Mouse (Mus musculus): ENCODE data around the gene Il17f. TPM values are rescaled to one million over a fixed set of nuclear protein-coding genes. Genes with fewer than 3 reads are reported as not detected.

Gene Il17f
- polyA plus RNA-seq, 2 experiments = 0.10 TPM; not detected in 1

DNA sequence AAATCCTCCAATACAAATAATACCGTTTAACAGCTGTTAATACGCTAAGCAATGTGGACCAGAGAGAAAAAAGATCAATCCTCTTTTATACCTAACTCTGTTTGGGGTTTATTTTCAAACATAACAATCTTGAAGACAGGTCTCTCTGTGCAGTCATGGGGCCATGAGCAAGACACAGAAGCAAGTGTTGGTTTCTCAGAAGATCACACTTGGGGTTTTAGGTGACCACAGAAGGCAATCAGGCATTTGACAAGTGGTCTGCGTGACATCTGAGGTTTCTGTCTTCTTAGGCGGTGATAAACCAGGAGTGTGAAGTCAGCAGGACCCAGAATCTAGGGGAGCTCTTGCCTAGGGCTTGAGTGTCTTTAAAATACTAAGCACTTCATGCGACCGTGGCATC is 23.9 kb downstream of the Il17f start:
- Histone ChIP-seq H3K27me3 (ENCODE audit: control insufficient read depth, insufficient read depth, low read length) (no peaks in the 10 kb centered on the region), H3K4me2 (ENCODE audit: low read depth) (no peak overlapping the region), H3K36me3 (replicated peaks; ENCODE audit: control insufficient read depth, insufficient read depth, low read depth) (no peaks in the 10 kb centered on the region), H3K27ac (no peak overlapping the region), H3K9me3 (ENCODE audit: control insufficient read depth, low read length) (no peaks in the 10 kb centered on the region), H3K4me3 (ENCODE audit: insufficient read depth in 1 of 2, low read depth in 2 of 2, low read length in 2 of 2) (no peak overlapping the region), H3K4me1 (replicated peaks; ENCODE audit: control insufficient read depth in 2 of 2, insufficient read depth in 2 of 2, low read length in 1 of 2) (no peaks in the 10 kb centered on the region), H3K9ac (replicated peaks) (no peak overlapping the region)
- TF ChIP-seq EP300 (IDR thresholded peaks at IDR 0.05; ENCODE audit: low read depth) (no peak), CTCF (IDR thresholded peaks at IDR 0.05; ENCODE audit: low read depth) (no peak)
- ATAC-seq (ENCODE audit: insufficient read depth) (no peak), DNase-seq (ENCODE audit: low read depth in 3 of 3, low spot score in 3 of 3) (no peak)
- 45% methylated on average over 6 of the region's 6 CpGs for WGBS (ENCODE audit: insufficient replicate concordance)

DNA sequence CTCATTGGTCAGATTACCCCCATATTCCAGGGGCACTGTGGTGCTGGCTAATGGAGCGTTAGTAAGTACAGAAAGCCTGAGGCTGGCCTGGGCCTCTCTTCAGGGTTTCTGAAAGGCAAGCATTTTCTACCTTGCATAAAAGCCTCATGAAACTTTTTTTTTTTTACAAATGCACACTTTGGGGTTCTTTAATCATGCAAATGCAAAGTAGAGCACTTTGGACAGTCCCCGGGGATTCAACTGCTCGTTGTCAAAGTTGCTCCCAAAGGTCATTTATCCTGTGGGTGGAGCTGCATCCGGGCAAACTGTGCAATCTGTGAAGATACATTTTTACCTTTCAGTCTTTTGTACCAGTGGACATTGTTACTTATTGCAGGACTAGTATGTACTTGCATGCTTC is 29.0 kb downstream of the Il17f start:
- H3K4me2 ChIP-seq (ENCODE audit: low read depth) = no peak overlapping the region
- H3K27me3 ChIP-seq (ENCODE audit: control insufficient read depth, insufficient read depth, low read length) = no peaks in the 10 kb centered on the region
- DNase-seq (ENCODE audit: low read depth in 3 of 3, low spot score in 3 of 3) = no peak
- no peak overlapping the region for H3K9ac ChIP-seq (replicated peaks)
- no peaks in the 10 kb centered on the region for H3K36me3 ChIP-seq (replicated peaks; ENCODE audit: control insufficient read depth, insufficient read depth, low read depth)
- no peaks in the 10 kb centered on the region for H3K4me1 ChIP-seq (replicated peaks; ENCODE audit: control insufficient read depth in 2 of 2, insufficient read depth in 2 of 2, low read length in 1 of 2)
- no peak overlapping the region for H3K4me3 ChIP-seq (ENCODE audit: insufficient read depth in 1 of 2, low read depth in 2 of 2, low read length in 2 of 2)
- TF ChIP-seq EP300 (IDR thresholded peaks at IDR 0.05; ENCODE audit: low read depth) (no peak), CTCF (IDR thresholded peaks at IDR 0.05; ENCODE audit: low read depth) (no peak)
- ATAC-seq (ENCODE audit: insufficient read depth) = no peak
- no peak overlapping the region for H3K27ac ChIP-seq
- H3K9me3 ChIP-seq (ENCODE audit: control insufficient read depth, low read length) = no peaks in the 10 kb centered on the region
- 67% methylated on average over 4 of the region's 4 CpGs for WGBS (ENCODE audit: insufficient replicate concordance)

DNA sequence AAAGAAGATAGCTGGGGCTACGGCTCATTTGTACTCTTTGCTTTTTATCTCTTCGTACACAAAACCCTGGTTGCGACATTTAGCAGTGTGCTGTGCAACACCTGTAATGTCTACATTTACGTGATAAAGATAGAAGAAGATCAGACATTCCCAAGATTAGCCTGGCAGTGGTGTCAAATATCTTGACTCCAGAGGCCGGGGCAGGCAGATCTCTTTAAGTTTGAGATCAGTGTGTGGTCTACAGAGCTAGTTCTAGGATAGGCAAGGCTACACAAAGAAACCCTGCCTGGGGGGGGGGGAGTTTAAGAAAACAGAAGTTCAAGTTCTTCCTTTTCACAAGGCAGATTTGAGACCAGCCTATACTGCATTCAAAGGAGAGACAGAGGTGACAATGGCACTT is 30.1 kb downstream of the Il17f start:
- TF ChIP-seq CTCF (IDR thresholded peaks at IDR 0.05; ENCODE audit: low read depth) = no peak
- no peak for TF ChIP-seq EP300 (IDR thresholded peaks at IDR 0.05; ENCODE audit: low read depth)
- H3K9me3 ChIP-seq (ENCODE audit: control insufficient read depth, low read length) = no peaks in the 10 kb centered on the region
- ATAC-seq (ENCODE audit: insufficient read depth) (no peak), DNase-seq (ENCODE audit: low read depth in 3 of 3, low spot score in 3 of 3) (no peak)
- no peaks in the 10 kb centered on the region for H3K27me3 ChIP-seq (ENCODE audit: control insufficient read depth, insufficient read depth, low read length)
- H3K4me3 ChIP-seq (ENCODE audit: insufficient read depth in 1 of 2, low read depth in 2 of 2, low read length in 2 of 2) = no peak overlapping the region
- no peak overlapping the region for H3K9ac ChIP-seq (replicated peaks)
- no peaks in the 10 kb centered on the region for H3K4me1 ChIP-seq (replicated peaks; ENCODE audit: control insufficient read depth in 2 of 2, insufficient read depth in 2 of 2, low read length in 1 of 2)
- no peak overlapping the region for H3K4me2 ChIP-seq (ENCODE audit: low read depth)
- no peaks in the 10 kb centered on the region for H3K36me3 ChIP-seq (replicated peaks; ENCODE audit: control insufficient read depth, insufficient read depth, low read depth)
- H3K27ac ChIP-seq = no peak overlapping the region
- WGBS (ENCODE audit: insufficient replicate concordance) = 63% methylated on average over 5 of the region's 5 CpGs

DNA sequence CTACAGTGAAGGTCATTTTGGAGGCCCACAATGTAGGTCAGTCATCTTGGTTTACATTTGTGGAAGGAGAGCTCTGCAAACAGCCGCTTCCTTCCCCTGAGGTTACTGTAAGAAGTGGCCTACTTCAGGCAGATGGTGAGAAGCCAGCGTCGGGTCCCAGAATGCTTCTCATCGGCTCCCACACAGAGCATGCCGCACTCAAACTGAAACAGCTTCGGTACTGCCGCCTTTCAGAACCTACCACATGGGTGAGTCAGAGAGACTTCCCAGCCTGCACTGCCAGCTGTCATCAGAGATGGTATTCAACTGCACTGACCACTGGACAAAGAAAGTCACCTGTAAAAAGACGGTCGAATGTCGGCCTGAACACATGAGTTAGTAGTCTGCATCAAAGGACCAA is 30.6 kb downstream of the Il17f start:
- DNase-seq (ENCODE audit: low read depth in 3 of 3, low spot score in 3 of 3) (no peak), ATAC-seq (ENCODE audit: insufficient read depth) (no peak)
- Histone ChIP-seq H3K4me2 (ENCODE audit: low read depth) (no peak overlapping the region), H3K9ac (replicated peaks) (no peak overlapping the region), H3K36me3 (replicated peaks; ENCODE audit: control insufficient read depth, insufficient read depth, low read depth) (no peaks in the 10 kb centered on the region), H3K4me1 (replicated peaks; ENCODE audit: control insufficient read depth in 2 of 2, insufficient read depth in 2 of 2, low read length in 1 of 2) (no peaks in the 10 kb centered on the region), H3K9me3 (ENCODE audit: control insufficient read depth, low read length) (no peaks in the 10 kb centered on the region), H3K27me3 (ENCODE audit: control insufficient read depth, insufficient read depth, low read length) (no peaks in the 10 kb centered on the region), H3K4me3 (ENCODE audit: insufficient read depth in 1 of 2, low read depth in 2 of 2, low read length in 2 of 2) (no peak overlapping the region), H3K27ac (no peak overlapping the region)
- TF ChIP-seq CTCF (IDR thresholded peaks at IDR 0.05; ENCODE audit: low read depth) = no peak
- TF ChIP-seq EP300 (IDR thresholded peaks at IDR 0.05; ENCODE audit: low read depth) = no peak
- WGBS (ENCODE audit: insufficient replicate concordance) = 67% methylated on average over 10 of the region's 10 CpGs

DNA sequence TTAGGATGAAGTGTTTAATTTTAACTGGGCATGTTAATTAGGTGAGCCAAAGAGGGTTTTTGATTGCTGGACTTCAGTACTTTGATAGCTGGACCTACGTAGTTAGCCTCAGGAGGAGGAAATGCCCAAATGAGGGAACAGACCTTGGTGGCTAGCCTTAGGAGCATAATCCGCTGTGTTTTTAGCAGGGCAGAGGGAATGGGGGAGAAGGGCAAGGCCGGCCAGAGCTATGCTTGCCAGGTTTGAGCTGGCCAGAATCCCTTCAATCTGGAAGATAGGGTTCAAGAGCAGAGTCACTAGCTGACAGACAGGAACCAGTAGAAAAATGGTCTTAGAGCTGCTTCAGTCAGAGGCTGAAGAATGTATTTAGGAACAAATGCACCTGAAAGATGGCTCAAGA is 32.8 kb downstream of the Il17f start:
- no peak overlapping the region for H3K4me3 ChIP-seq (ENCODE audit: insufficient read depth in 1 of 2, low read depth in 2 of 2, low read length in 2 of 2)
- WGBS (ENCODE audit: insufficient replicate concordance) = 67% methylated on average over 3 of the region's 3 CpGs
- no peak overlapping the region for H3K4me2 ChIP-seq (ENCODE audit: low read depth)
- TF ChIP-seq CTCF (IDR thresholded peaks at IDR 0.05; ENCODE audit: low read depth) = no peak
- TF ChIP-seq EP300 (IDR thresholded peaks at IDR 0.05; ENCODE audit: low read depth) = no peak
- no peaks in the 10 kb centered on the region for H3K4me1 ChIP-seq (replicated peaks; ENCODE audit: control insufficient read depth in 2 of 2, insufficient read depth in 2 of 2, low read length in 1 of 2)
- no peak overlapping the region for H3K27ac ChIP-seq
- ATAC-seq (ENCODE audit: insufficient read depth) = no peak
- no peaks in the 10 kb centered on the region for H3K27me3 ChIP-seq (ENCODE audit: control insufficient read depth, insufficient read depth, low read length)
- H3K36me3 ChIP-seq (replicated peaks; ENCODE audit: control insufficient read depth, insufficient read depth, low read depth) = no peaks in the 10 kb centered on the region
- H3K9me3 ChIP-seq (ENCODE audit: control insufficient read depth, low read length) = no peaks in the 10 kb centered on the region
- DNase-seq (ENCODE audit: low read depth in 3 of 3, low spot score in 3 of 3) = no peak
- H3K9ac ChIP-seq (replicated peaks) = no peak overlapping the region

Measured in liver, embryonic 14.5 days (tissue).